Mouse (Mus musculus) midbrain, embryonic 16.5 days (tissue): ENCODE measurements at regions not wholly inside any gene's neighbourhood (a gene's known extent, or its start where the extent isn't known, plus 50 kb on each side); places are given as distances from the start of the nearest gene placed in this dataset.

Experiments used
- ATAC-seq: fragments of 200-750 bp; cut with Nextera tagmentation; 2 replicates; pipeline ENCODE4 v1.8.0; 2017; ENCODE audit warnings: moderate TSS enrichment
- H3K27ac ChIP-seq: fragments of 300-500 bp; sonication (generic); 2 replicates; pipeline ENCODE4 v1.5.1; 2014; ENCODE audit warnings: mild to moderate bottlenecking, low read length, mixed read lengths
- H3K27me3 ChIP-seq: fragments of 300-500 bp; sonication (generic); 2 replicates; pipeline ENCODE4 v1.6.1; 2014; ENCODE audit warnings: low read depth, low read length, mixed read lengths; ENCODE audit not compliant: control insufficient read depth, insufficient read depth
- H3K36me3 ChIP-seq: fragments of 300-500 bp; sonication (generic); 2 replicates; pipeline ENCODE4 v1.6.1; 2014; ENCODE audit warnings: mild to moderate bottlenecking, low read length, moderate library complexity, mixed read lengths; ENCODE audit not compliant: control insufficient read depth, insufficient read depth
- H3K4me1 ChIP-seq: fragments of 300-500 bp; sonication (generic); 2 replicates; pipeline ENCODE4 v1.6.1; 2014; ENCODE audit warnings: mild to moderate bottlenecking, low read length, mixed read lengths; ENCODE audit not compliant: control insufficient read depth, insufficient read depth
- H3K4me2 ChIP-seq: fragments of 300-500 bp; sonication (generic); 2 replicates; pipeline ENCODE4 v1.6.1; 2014; ENCODE audit warnings: mild to moderate bottlenecking, low read length, mixed read lengths
- H3K4me3 ChIP-seq: fragments of 300-500 bp; sonication (generic); 2 replicates; pipeline ENCODE4 v1.5.1; 2014; ENCODE audit warnings: low read depth, mild to moderate bottlenecking, low read length, moderate library complexity, mixed read lengths
- H3K9ac ChIP-seq: fragments of 300-500 bp; sonication (generic); 2 replicates; pipeline ENCODE4 v1.6.1; 2014; ENCODE audit warnings: low read depth, low read length, mixed read lengths
- H3K9me3 ChIP-seq: fragments of 300-500 bp; sonication (generic); replicated peaks from 2 replicates; pipeline ENCODE4 v1.6.1; 2014; ENCODE audit warnings: mild to moderate bottlenecking, low read length, mixed read lengths; ENCODE audit not compliant: control insufficient read depth, poor library complexity, severe bottlenecking
- WGBS: fragments of 180-500 bp; shearing (Covaris S2); extraction: QIAGEN DNeasy Blood & Tissue Kit; methylation state at CpG from one replicate; pipeline ENCODE4 v1.1.7; 2014; 5-methylcytosine and 5-hydroxymethylcytosine counted together

DNA sequence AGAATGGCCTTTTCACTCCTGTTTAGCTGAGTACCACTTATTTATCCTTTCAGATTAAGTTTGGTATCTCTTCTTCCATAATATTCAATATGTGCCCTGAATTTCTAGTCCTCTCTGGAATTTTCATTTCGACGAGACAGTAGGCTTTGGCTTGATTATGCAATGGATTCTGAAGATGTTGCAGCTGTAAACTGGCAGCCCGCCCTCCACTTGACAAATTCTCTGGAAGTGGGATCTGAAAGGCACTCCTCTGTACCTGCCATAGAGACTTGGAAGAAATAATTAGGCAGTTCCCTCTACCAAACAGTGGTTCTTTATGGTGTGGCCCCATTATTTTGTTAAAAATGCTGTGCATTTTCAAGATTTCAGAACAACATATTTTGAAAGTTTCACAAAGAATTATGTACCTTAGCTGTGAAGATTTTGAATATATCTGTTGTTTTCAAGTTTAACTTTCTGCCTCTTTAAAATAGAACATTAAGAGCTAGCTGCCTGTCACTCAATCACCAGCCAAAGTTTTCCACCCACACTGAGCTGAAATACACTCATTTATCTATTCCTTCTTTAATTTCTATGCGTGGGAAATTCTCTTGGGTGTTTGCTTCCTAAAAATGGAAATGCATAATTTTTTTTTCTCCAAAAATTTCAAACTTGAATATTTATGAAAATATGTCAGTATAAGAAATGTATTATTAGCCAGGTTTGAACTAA lies 56.1 kb upstream of the Rgs4 start:
- H3K4me2 ChIP-seq, result no peak overlapping the region
- no peak overlapping the region for H3K27ac ChIP-seq
- ATAC-seq, result no peak
- H3K27me3 ChIP-seq, result no peaks in the 10 kb centered on the region
- no peak overlapping the region for H3K4me3 ChIP-seq
- no peaks in the 10 kb centered on the region for H3K9me3 ChIP-seq
- H3K4me1 ChIP-seq, result no peaks in the 10 kb centered on the region
- 79% methylated on average over 4 of the region's 4 CpGs for WGBS
- no peaks in the 10 kb centered on the region for H3K36me3 ChIP-seq
- no peak overlapping the region for H3K9ac ChIP-seq

GRCm38 (mm10) chr1:169802868-169803267 lies 55.4 kb upstream of the Rgs4 start:
- no peak for ATAC-seq
- 96% methylated on average over 4 of the region's 4 CpGs for WGBS
- Histone ChIP-seq H3K4me3 (no peak overlapping the region), H3K4me1 (no peaks in the 10 kb centered on the region), H3K27ac (no peak overlapping the region), H3K36me3 (no peaks in the 10 kb centered on the region), H3K4me2 (no peak overlapping the region), H3K9me3 (no peaks in the 10 kb centered on the region), H3K9ac (no peak overlapping the region), H3K27me3 (no peaks in the 10 kb centered on the region)

DNA sequence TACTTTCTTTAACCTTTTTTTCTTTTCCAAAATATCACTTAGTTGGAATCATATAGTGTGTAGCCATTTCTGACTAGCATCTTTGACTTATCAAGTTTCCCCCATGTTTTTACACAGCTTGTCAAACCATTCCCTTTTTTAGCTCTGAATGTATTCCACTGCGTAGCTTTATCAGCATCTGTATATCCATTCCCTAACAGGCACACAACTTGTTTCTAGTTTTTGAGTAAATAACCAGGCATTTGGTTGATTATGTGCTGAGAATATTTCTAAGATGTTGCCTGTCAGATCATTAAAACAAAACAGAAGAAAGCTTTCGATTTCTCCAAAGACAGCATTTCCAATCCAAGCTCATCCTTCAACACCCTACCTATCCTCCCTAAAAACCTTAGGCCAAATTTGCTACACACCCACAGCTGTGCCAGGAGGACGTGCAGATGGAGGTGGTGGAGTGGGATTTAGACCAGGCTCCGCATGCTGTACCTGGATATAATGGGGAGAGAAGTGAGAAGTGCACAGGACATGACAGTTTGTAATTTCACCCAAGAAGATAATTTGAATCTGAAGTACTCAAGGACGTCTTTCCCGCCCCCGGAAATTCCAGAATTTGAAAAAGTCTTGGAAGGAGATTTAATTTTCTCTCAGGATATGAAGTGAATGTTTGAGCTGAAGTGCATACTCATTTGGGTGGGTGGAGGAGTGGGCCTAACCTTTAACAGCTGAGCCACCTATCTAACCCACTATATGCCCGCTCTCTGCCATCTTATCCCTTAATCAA lies 54.8 kb upstream of the Rgs4 start:
- H3K4me1 ChIP-seq, result no peaks in the 10 kb centered on the region
- no peak overlapping the region for H3K4me3 ChIP-seq
- H3K27ac ChIP-seq, result no peak overlapping the region
- H3K27me3 ChIP-seq, result no peaks in the 10 kb centered on the region
- no peaks in the 10 kb centered on the region for H3K36me3 ChIP-seq
- WGBS, result 90% methylated on average over 8 of the region's 8 CpGs
- no peak overlapping the region for H3K4me2 ChIP-seq
- H3K9ac ChIP-seq, result no peak overlapping the region
- ATAC-seq, result no peak
- no peaks in the 10 kb centered on the region for H3K9me3 ChIP-seq
